Mouse (Mus musculus) urinary bladder, postnatal 25 days (tissue): Measurements from ENCODE around the gene Prrg2.

Experiments
- DNase-seq: peaks from one replicate; pipeline ENCODE4 v3.0.0; 2022; ENCODE audit warnings: low spot score

The Prrg2 gene

DNA sequence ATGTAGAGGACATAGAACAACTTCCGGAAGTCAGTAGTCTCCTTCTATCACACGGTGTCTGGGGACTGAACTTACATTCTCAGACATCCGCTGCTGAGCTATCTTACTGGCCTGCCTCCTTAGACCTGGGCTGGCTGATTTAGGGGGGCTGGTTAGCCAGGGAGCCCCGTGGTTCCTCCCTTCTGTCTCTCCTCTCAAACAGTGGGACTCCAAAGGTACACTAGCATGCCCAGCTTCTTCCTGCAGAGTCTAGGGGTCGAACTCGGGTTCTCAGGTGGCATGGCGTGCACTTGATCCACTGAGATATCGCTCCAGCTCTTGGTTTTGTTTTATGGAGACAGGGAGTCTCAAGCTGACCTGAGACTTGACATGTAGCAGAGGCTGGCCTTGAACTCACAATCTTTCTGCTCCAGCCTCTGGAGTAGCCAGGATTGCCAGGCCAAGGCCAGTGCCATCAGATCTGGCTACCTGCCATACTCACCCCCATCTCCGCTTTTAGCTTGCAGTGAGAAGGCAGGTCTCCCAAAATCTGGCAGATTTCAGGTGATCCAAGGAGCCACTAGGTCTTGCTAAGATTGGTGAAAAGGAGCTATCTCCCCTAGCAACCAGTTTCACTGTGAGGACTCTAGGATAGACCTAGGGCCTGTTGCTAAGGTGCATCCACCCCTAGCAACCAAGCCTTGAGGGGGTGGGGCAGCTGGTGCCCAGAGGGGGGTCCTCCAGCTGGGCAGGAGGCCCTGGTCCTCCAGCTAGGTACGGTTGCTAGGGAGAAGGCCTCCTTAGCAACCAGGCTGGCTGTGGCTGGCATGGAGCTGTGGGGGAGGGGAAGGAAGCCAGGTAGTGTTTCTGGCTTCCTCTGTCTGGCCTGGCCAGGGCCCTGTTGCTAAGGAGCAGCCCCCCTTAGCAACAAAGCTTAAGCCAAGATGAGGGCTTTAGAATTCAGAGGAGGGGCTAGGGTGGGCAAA is 3.6 kb downstream of the Prrg2 start:
- DNase-seq: no peak

DNA sequence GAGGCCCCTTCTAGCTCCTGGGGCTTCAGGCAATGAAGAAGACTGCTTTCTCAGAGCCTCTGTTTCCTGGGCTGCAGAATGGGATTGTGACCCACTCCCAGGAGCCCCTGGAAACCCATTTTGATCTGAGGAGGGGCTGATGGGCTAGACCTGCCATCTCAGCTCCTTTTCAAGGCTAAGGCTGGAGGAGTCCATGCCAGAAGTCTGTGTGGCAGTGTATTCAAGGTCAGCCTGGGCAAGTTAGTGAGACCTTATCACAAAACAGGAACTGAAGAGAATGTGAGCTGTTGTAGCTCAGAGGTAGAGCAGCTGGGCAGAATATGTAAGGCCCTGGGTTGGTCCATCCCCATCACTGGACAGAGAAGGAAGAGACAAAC is 5.5 kb downstream of the Prrg2 start:
- no peak for DNase-seq

DNA sequence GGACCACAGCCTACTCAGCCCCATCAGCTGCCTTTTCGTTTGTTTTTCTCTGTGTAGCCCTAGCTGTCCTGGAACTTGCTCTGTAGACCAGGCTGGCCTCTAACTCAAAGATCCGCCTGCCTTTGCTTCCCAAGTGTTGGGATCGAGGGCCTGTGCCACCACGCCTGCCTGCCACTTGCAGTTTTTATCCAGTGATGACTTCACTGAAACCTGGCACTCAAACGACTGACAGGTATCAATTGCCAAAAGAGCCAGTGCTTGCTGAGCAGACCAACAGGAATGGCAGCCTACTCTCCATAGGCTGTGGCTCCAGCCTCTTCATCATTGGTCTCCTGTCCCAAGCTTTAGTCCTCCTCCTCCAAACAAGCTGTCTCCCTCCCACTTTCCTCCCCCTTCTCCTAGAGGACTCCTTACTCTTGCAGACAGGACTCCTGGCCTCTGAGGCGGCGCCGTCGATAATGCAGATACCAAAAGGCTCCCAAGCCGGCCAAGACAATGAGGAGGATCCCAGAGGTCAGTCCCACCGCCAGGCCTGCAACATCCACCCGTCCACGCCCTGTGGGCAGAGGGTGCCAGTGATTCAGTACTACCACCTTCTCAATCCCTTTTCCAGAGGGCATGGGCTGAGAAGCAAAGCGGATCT is 6.0 kb downstream of the Prrg2 start:
- no peak for DNase-seq

DNA sequence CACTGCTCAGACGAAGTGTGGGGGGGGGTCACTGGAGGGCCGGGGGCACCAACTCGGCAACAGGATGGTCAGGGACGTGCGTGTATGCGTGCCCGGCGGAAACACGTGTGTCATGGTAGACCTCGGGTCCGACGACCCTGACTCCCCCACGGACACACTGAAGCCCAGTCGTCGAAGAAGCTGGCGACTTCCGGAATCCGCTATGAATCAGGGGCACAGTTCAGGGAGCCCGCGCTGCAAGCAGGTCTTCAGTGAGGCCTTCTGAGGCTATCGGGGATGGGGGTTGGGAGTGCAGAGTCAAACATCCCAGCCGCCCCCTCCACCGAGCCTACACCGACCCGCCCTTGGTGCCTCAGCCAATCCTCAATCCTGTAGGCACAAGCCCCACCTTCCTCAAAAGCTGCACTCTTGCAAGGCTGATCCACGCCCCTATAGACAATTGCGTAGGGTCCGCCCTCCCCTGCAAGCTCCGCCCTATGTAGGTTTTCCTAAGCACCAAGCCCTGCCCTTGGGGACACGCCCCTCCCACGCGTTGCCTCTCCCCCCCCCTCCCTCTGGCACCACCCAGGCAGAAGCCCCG is 8.5 kb downstream of the Prrg2 start:
- DNase-seq: peak; percentile 80

DNA sequence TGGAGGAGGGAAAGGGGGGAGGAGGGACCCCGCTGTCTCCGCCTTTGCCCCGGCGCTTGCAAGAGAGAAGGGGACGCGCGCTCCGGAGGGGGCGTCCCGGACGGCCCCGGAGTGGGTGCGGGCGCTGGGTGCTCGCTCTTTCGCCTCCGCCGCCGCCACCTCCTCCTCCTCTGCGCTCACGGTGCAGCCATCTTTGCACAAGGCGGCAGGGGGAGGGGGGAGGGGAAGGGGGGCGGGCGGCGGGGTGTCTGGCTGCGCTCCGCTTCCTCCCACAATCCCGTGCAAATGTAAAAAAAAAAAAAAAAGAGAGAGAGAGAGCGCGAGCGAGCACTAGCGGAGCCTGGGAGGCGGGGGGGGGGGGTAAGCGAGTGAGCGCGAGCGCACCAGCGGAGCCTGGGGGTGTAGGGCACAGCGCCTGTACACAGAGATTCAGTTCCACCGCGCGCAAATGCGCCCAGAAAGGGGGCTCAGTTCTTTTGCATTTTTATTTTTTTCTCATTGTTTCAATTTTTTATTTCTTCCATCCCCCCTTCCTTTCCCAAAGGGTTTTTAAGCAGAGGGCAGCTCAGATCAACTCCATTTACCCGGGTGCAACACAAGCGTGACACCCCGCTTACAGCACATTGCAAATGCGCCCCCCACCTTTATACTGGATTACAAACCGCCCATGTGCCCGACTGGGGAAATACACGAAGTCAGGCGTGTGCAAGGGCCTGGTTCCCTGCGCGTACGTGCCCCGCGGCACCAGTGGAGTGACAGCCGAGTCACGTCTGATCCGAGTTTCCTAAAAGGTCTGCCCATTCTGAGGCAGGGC is 9.2 kb downstream of the Prrg2 start:
- peak; percentile 69 for DNase-seq

DNA sequence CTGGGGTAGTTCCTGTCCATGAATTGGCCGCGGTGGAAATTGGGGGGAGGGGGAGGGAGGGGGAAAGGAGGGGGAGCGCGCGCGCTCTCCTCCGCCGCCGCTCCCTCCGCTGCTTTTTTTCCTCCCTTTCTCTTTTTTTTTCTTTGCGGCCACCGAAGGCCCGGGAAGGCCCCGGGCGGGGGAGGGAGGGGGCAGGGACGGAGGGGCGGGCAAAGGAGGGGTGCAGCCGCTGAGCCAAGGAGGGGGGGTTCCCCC is 9.7 kb downstream of the Prrg2 start, which contains the start of gene Prr12:
Prr12 (minus strand) TSS at position 20 of the 255 bp plus-strand sequence.
- no peak for DNase-seq

DNA sequence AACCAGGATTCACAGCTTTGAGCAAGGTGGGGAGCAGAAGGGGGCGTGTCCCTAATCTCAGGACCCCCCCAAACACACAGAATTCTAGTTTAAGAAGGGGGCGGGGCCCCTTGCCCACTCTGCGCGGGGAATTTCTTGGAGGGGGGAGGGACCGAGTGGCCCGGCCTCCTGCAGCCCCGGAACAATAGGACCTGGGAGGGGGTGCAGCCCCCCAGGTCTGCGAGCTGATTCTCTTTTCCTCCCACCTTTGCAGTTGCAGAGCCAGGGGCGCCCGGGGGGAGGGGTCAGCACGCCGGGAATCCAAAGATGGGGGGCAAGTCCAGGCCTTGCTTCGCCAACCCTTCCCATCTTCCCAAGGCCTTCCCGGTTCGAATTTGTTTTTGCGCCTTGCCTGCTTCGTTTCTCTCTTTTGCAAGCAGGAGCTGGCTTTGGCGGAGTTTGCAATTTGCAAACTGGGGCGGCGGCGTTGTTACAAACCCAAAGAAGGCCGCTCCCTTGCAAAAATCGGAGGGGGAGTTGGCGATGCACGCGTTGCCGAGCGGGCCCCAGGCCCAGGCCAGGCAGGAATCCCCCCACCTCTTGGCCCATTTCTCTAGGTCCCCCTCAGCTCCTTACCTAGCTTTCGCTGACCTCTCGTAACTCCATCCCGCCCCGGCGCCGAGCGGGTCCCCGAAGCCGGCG is 10.2 kb downstream of the Prrg2 start:
- DNase-seq: peak; percentile 41

DNA sequence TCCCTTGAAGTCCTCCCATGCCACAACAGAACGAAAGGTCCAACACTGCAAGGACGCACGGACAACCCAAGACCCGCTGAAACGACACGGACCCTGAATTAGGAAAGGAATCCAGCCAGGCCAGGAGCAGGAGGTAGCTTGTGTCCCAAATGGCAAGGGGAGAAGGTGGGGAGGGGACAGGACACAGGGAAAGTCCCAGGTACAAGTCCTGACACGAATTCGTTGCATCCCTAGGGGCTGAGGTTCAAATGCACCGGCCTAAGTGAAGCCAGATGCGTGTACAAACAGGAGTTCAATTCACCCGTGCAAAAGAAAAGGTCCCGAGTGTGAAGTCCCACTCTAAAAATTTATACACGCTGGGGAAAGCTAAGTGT is 10.9 kb downstream of the Prrg2 start:
- DNase-seq: no peak

DNA sequence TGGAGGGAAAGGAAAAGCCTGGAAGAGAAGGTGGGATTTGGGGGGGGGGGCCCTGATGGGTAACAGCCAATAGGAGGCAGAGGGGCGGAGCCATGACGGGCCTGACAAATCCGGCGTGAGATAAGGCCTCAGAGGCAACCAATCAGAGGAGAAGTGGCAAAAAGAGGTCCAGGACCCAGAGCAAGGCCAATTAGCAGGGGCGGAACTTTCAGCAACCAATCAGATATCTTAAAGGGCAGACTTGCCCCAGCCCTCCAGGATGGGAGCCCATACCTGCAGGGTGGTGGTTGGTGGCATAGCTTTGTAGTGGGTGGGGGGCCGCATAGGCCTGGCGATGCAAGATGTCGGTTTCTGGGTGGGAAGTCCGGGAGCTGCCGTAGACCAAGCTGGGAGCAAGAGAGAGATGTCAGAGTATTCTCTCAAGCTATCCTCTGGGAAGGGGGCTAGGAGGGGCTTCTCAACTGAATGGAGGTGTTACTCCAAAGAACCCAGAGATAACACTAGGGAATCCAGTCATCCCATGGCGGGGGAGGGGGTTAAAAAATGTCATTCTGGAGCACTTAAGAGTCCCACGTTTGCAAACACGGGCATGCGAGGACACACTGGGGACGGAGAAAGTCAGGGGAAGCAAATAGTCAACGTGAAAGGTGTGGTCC is 11.4 kb downstream of the Prrg2 start:
- no peak for DNase-seq

DNA sequence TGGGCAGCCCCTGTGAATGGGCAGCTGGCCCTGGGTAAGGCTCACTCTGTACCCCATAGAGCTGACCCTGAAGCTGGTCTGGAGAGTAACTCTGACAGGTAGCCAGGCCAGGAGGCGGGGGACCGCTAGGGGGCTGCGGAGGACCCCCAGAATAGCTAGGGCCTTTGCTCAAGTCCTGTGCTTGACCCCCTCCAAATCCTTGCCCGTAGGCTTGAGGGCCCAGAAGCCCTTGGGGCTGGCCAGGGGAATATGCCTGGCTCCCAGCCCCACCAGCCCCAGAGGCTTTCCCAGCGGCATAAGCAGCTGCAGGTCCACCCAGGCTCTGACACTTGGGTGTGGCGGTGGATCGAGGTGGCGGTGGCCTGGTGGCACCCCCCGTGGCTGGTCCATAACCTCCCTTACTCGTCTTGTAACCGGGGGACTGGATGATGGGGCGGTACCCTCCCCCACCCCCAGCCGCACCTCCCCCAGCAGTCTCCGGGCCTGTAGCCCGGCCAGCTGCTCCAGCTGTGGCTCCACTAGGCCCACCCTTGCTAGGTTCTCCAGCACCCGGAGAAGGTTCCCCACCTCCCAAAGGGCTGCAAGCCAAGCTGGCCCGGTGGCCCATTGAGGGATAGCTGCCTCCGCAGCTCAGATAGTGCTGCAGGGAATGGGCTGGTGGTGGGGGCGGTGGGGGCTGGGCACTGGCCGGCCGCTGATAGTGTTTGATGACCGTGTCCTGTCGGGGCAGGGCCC is 13.4 kb downstream of the Prrg2 start:
- no peak for DNase-seq

DNA sequence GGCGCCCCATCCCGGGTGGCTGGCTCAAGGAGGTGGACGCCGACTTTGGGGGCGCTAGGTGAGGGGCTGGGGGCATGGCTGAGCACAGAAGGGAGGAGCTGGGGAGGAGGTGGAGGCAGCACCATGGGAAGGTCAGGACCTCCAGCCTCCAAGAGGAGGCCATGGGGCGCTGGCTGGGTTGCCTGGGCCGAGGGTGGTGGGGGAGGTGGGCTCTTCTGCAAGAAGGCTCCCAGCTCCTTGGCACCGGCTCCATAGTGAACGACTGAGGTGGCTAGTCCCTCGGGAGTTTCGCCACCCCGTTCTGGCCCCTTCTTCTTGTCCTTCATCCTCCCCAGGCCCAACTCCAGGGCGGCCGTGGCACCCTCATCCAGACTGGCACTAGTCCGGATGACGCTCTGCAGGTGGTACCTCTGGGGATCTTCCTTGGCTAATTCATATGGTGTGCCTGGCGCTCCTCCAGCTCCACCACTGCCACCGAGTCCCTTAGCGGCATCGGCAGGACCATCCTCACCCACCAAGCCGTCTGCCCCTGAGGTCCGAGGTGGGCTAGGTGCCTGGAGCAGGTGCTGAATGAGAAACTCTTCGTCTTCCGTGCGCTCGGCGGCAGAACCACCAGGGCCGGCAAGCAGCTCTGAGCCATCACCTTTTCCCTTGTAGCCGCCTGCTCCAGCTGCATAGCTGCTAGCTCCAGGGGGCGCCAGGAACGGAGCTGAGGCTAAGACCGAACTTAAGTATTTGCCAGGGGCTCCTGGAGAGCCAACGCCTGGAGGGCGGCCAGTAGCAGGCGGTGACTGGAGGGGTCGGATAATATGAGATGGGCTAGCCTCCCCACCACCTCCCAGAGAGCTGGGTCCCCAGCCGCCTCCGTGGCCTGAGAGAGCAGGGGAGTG is 14.2 kb downstream of the Prrg2 start:
- DNase-seq: no peak

DNA sequence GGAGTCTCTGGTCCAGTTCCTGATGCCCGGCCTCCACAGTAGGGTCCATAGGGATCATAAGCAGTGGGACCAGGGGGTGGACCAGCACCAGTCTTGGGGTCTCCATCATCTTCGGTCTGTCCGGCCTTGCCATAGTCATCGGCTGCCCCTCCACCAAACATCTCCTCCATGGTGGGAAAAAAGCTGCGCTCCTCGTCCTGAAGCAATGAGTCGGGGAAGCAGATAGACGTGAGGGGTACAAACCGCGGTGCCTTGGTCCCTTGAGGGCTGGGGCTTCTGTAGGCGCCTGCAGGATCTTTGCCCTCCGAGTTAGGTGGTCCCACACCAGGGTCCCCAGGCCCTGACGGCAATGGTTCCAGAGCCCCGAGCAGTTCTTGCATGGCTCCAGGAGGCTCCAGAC is 15.0 kb downstream of the Prrg2 start:
- DNase-seq: no peak

DNA sequence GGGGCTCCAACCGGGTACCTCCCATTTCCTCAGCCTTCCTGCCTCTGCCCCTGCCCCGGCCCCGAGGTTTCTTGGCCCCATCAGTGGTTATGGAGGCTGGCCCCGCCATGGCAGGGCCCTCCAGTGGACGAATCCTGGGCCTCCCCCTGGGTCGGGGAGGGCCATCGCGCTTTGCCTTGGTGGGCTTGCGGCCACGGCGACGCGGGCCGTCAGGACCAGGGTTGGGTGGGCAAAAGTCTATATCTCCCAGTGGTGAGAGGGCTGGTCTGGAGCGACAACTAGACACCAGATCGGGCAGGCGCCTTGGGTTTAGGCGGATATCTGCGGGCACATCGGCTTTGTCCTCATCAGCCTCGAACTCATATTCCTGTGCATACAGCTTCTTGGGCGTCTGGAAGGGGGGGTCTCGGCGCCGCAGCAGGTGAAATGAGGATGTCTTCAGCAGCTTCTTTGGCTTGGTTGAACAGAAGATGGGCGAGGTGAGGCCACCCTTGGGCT is 15.6 kb downstream of the Prrg2 start:
- DNase-seq: no peak

DNA sequence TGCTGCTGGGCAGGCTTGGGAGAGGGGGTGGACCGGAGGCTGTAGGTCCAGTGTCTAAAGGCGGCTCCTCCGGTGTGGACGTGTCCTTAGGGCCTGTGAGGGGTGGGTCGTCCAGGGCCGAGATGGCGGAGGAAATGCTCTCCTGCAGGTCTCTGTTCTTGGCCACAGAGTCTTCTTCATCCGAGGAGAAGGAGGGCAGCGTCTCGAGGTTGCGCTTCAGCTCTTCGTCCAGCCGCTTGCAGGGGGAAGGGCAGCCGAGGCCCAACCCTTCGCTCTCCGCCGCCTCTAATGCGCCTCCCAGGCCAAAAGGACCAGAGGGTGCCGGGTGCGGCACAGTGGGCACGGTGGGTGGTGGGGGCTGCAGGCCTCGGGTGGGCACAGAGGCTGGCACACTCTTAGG is 16.7 kb downstream of the Prrg2 start:
- no peak for DNase-seq

DNA sequence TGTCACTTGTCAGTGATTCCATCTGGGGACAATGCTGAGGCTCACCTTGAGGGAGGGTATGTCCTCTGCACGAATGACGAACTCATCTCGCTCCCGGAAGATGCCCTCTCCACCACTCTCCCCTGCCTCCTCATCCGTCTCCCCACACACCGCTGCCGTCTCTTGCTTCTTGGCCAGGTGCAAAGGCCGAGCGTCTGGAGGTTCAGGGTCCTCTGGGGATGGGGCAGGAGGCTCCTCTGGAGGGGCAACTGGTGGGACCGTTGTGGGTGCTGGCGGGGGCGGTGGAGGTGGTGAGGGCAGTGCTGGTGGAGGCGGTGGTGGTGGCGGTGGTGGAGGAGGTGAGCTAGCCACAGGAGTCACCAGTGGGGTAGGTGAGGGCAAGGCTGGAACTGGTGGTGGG is 19.2 kb downstream of the Prrg2 start:
- no peak for DNase-seq

DNA sequence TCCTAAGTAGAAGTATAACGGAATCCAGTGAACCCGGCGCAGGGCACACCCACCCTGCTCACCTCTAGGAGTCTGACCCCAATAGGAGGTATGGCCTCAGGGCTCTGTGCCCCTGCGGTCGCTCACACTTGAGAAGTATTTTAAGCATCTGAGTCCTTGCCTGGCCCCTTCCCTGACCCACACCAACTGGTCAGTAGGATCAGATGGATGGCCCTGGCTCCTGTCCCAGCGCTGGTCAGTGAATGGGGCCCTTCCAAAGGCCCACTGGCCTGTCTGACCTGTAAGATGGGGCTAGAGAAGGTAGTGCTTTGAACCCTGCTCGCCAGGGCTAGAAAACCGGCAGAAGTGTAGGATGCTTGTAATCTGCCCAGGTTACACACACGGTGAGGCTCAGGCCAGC is 21.6 kb downstream of the Prrg2 start:
- no peak for DNase-seq

DNA sequence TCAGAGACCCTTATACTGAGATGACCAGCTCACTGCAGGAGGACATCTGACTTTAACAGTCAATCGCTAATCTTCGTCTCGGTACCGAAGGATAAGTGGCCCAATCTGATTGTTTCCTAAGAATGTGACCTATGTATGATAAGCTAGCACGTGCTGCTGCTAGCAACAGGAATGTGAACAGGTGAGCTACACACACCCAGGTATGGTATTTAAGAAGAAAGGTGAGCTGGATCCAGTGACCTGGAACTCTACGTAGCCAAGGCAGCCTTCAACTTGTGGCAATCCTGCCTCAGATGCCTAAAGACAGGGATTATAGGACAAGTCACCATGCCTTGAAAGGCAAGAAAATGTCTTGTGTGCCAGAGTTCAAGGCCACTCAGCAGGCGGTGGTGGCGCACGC is 24.1 kb downstream of the Prrg2 start:
- DNase-seq: no peak

DNA sequence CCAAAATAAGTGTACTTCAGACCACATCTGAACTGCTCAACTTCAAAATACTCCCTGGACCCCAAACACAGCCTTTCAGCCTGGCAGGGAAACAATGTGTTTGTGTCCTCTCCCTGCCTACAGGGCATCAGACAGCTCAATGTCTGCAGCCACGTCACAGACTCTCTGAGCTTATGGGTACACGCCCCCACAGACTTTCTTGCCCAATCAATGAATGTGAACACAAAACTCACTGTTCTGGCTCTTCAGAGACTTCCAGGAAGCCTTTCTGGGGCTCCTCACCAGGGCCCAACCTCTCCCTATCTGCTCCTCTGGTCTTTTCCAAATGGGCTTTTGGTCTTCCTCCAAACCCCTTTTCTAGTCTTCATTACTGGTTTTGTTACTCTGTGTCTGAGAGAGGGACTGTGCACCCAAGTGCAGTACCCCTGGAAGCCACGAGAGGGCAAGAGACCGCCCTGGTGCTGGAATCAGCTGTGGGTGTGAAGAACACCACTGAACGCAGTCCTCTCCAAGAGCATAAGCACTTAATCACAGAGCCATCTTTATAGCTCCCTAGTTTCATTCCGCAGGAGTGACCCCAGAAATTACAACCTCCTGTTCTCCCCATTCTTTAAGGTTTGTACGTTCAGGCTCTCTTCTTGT is 24.6 kb downstream of the Prrg2 start:
- DNase-seq: peak; percentile 46

DNA sequence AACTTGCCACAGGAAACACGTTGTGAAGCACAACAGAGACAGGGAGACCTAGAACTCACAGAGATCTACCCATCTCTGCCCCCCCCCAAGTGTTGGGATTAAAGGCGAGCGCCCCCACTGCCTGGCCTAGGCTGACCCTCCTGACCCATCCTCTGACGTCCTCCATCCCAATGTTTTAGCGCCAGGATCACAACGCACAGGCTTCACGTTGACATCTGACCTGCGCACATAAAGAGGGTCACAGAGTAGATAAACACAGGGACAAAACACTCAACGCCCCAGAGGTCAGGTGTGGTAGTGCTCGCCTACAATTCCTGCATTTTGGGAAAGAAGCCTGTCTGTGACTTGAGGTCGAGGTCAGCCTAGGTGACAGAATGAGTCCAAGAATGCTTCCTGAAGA is 25.8 kb downstream of the Prrg2 start:
- no peak for DNase-seq
